Mouse (Mus musculus) forebrain, postnatal 0 days (tissue): ENCODE results near the gene Cldn3. TPM values are rescaled to one million over a fixed set of nuclear protein-coding genes. Genes with fewer than 3 reads are reported as not detected.

ENCODE experiments used
- ATAC-seq: fragments of 200-750 bp; cut with Nextera tagmentation; 2 replicates; pipeline ENCODE4 v1.8.0; 2017; ENCODE audit warnings: mild to moderate bottlenecking, moderate library complexity
- DNase-seq: peaks from one replicate; pipeline ENCODE4 v3.0.0-alpha.2; 2015
- H3K27ac ChIP-seq: fragments of 300-500 bp; sonication (generic); 2 replicates; pipeline ENCODE4 v1.5.1; 2014; ENCODE audit warnings: low read depth, mild to moderate bottlenecking, antibody characterized with exemption, low read length, moderate library complexity, mixed read lengths
- H3K27me3 ChIP-seq: fragments of 300-500 bp; sonication (generic); 2 replicates; pipeline ENCODE4 v1.6.1; 2014; ENCODE audit warnings: mild to moderate bottlenecking, low read length, mixed read lengths; ENCODE audit not compliant: insufficient read depth
- H3K36me3 ChIP-seq: fragments of 300-500 bp; sonication (generic); 2 replicates; pipeline ENCODE4 v1.6.1; 2014; ENCODE audit warnings: mild to moderate bottlenecking, moderate library complexity; ENCODE audit not compliant: insufficient read depth
- H3K4me1 ChIP-seq: fragments of 300-500 bp; sonication (generic); 2 replicates; pipeline ENCODE4 v1.6.1; 2014; ENCODE audit warnings: antibody characterized with exemption; ENCODE audit not compliant: insufficient read depth
- H3K4me2 ChIP-seq: fragments of 300-500 bp; sonication (generic); 2 replicates; pipeline ENCODE4 v1.6.1; 2014; ENCODE audit warnings: low read depth, mild to moderate bottlenecking, moderate library complexity
- H3K4me3 ChIP-seq: fragments of 300-500 bp; sonication (generic); 2 replicates; pipeline ENCODE4 v1.5.1; 2014; ENCODE audit warnings: low read depth, low read length, mixed read lengths
- H3K9ac ChIP-seq: fragments of 300-500 bp; sonication (generic); 2 replicates; pipeline ENCODE4 v1.6.1; 2014; ENCODE audit warnings: mild to moderate bottlenecking
- H3K9me3 ChIP-seq: fragments of 300-500 bp; sonication (generic); 2 replicates; pipeline ENCODE4 v1.6.1; 2016; ENCODE audit warnings: low read length
- CTCF ChIP-seq: sonication (generic); IDR thresholded peaks from 2 replicates; pipeline ENCODE4 v1.5.1; 2016; ENCODE audit warnings: antibody characterized with exemption, control low read depth, low read depth
- WGBS: fragments of 180-500 bp; shearing (Covaris S2); extraction: QIAGEN DNeasy Blood & Tissue Kit; methylation state at CpG from one replicate; pipeline ENCODE4 v1.1.7; 2014; 5-methylcytosine and 5-hydroxymethylcytosine counted together
- polyA plus RNA-seq: library from polyadenylated mRNA; unstranded; fragments of >200 nt; fragmentation: Nextera tagmentation; extraction: Ambion mirVana; gene quantifications from 2 replicates; pipeline ENCODE4 v1.2.1, GENCODE M21; 2015
- total RNA-seq: library from RNA; depleted of rRNA; stranded (reverse); fragments of >200 nt; gene quantifications from 2 replicates; pipeline ENCODE4 v1.2.3, GENCODE M21; 2014

Gene Cldn3
- total and polyA plus RNA-seq, 2 experiments from 2014 or later = 5.5 to 10.9 TPM

DNA sequence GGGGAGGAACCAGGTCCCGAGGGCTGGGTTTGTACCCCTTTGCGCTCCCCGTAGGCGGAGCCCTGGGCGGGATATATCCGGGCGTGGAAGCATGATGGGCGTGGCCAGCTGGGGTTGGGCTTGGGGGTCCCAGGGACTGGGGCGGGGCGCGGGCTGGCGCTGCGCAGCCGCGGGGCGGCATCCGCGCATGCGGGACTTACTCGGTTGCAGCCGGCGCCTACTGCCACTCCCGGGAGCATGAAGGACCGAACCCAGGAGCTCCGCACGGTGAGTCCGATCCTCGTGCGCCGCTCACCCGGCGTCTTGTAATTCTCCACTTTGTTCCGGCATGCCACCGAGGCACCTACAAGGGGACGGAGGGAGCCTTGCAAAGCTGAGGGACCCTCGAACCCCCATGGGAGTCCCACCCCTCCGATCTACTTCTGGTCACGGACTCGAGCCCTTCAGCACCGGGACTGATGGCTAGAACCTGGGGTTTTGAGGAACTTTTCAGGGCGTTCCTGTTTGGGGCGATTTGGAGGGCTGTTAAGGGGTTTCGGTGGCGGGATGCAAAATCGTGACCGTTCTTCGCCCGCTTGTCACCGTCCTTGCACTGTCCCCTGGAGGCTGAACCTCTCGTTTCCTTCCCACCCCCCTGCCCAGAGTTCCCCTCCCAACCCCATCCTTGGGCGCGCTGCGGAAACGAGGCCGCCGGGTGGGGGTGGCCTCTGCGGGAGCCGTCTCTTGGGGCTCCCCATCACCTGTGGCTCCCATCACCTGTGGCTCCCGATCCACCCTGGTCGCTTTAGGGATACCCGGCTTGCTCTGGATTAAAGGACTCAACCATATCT, 37.5 kb downstream of the Cldn3 start, which contains the start of gene Stx1a:
Gene Stx1a (plus strand): TSS at position 139 of the 830 bp plus-strand sequence.
- Histone ChIP-seq H3K9ac (peak within 1 kb of the TSS; percentile 69), H3K4me2 (peak within 1 kb of the TSS; percentile 89), H3K4me3 (peak within 1 kb of the TSS; percentile 88), H3K27me3 (no peaks in the 10 kb centered on the region), H3K9me3 (no peaks in the 10 kb centered on the region), H3K27ac (peak within 1 kb of the TSS; percentile 58), H3K4me1 (peaks cover 6% of the 10 kb centered on the region; the same call in 1 of the 2 replicates), H3K36me3 (no peaks in the 10 kb centered on the region)
- 1% methylated on average over 58 of the region's 61 CpGs for WGBS
- ATAC-seq (peak; percentile 97), DNase-seq (peak; percentile 93)
- no peak; the same call in 1 of the 2 replicates for TF ChIP-seq CTCF

DNA sequence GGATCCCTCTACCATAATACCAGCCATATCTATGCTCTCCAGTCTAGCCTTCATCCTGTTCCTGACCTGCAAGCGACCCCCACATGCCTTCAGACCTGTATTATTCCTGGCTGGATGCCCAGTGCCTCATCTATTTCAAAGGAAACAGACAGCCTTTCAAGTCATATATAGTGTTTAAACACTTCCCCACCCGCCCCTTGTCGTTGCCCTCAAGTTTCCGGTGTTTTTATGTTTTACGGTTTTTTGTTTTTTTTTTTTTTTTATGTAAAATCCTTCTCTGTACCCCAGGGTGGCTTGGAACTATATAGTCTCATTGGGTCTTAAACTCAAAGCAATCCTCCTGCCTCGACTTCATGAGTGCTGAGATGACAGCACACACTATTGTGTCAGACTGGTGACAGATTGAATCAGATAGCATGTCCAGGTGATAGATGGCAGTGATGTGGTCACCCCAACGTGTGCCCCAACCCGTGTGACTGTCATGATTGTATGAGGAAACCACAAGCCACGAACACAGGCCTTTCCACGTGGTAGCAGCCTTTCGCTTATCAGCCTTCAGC, 38.7 kb downstream of the Cldn3 start:
- Histone ChIP-seq H3K9me3 (no peaks in the 10 kb centered on the region), H3K4me1 (peaks cover 11% of the 10 kb centered on the region; the same call in 1 of the 2 replicates), H3K4me2 (peak overlapping the region; percentile 89), H3K9ac (0 out of 2 replicates have a peak overlapping the region, but pooled peaks have one; percentile 69), H3K4me3 (peak overlapping the region; percentile 88; the same call in 1 of the 2 replicates), H3K27me3 (no peaks in the 10 kb centered on the region), H3K27ac (no peak overlapping the region), H3K36me3 (no peaks in the 10 kb centered on the region)
- no peak for DNase-seq
- no peak for TF ChIP-seq CTCF
- WGBS = 70% methylated on average over 11 of the region's 11 CpGs
- ATAC-seq = no peak

DNA sequence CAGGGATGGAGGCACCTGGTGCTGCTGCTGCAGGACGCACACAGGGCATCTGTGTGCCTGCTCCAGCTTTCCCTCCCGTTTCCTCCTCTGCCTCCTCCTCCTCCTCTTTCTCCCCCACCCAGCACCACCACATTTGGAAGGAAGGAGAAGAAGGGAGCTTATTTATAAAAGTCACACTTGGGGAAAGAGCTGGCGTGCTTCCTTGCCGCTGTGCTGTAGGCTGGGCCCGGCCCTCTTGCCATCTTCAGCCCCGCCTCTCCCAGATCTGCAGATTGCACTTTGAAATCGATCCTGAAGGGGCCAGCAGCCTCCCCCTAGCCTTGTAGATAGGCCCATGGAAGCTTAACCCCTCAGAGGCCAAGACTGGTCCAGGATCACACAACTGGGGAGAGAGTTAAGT, 39.9 kb downstream of the Cldn3 start:
- Histone ChIP-seq H3K4me2 (no peak overlapping the region; the same call in 1 of the 2 replicates), H3K9ac (0 out of 2 replicates have a peak overlapping the region, but pooled peaks have one; percentile 4), H3K9me3 (no peaks in the 10 kb centered on the region), H3K36me3 (no peaks in the 10 kb centered on the region), H3K27me3 (no peaks in the 10 kb centered on the region), H3K4me3 (no peak overlapping the region), H3K27ac (no peak overlapping the region), H3K4me1 (peaks cover 11% of the 10 kb centered on the region; the same call in 1 of the 2 replicates)
- no peak for TF ChIP-seq CTCF
- DNase-seq = no peak
- ATAC-seq = no peak
- 34% methylated on average over 7 of the region's 7 CpGs for WGBS

DNA sequence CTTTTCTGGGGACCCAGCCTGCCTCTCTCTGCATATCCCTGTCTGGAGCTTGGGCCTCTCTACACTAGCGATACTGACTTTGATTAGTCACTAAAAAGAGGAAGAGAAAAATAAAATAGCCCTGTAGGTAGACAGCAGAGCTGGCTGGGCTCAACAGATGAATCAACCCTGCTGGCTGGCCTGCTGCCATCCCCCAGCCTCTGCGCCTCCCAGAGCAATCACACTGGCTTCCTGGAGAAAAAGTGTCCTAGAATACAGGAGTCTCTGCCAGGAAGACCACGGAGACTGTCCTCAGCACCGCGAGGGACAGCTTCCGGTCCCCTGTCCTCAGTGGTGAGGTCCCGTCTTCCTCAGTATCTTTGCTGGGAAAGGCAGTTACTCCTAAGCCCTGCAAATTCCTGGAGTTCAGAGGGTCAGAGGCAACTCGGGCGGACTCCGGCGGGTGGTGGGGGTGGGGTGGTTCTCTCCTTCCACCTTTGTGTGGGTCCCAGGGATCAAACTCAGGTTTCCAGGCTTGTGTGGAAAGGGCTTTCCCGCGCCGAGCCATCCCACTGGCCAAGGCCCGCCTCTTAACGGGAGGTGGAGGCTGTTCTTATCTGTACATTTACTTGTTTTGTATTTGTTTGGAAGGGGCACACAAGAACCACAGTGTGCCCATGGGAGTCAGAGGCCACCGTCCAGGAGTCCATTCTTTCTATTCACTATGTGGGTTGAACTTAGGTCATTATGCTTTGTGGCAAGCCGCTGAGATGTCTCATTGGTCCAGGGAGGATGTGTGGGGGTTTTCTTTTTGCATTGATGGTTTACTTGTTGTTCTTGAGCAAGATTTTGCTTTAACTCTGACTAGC, 43.2 kb downstream of the Cldn3 start:
- Histone ChIP-seq H3K4me1 (peaks cover 6% of the 10 kb centered on the region; the same call in 1 of the 2 replicates), H3K9ac (no peak overlapping the region), H3K36me3 (no peaks in the 10 kb centered on the region), H3K9me3 (no peaks in the 10 kb centered on the region), H3K27me3 (no peaks in the 10 kb centered on the region), H3K27ac (no peak overlapping the region), H3K4me3 (no peak overlapping the region), H3K4me2 (no peak overlapping the region)
- DNase-seq (no peak), ATAC-seq (no peak)
- no peak for TF ChIP-seq CTCF
- 50% methylated on average over 18 of the region's 18 CpGs for WGBS

DNA sequence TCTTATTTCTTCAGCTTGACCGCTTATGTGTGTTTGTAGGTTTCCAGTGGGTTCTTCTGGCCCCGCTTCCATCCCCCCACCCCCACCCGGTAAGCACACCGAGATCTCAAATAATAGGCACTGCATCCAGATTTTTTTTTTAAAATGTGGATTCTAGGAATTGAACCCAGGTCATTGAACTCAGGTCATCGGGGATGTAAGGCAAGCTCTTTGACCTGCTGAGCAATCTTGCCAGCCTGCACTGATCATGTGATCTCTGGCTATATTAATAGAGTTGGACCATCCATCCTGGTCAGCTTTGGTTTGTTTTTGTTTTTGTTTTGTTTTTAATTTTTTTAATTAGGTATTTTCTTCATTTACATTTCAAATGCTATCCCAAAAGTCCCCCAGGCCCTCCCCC, 46.6 kb downstream of the Cldn3 start:
- Histone ChIP-seq H3K27me3 (no peaks in the 10 kb centered on the region), H3K4me1 (0 out of 2 replicates have a peak, but pooled peaks cover 5% of the 10 kb centered on the region)

DNA sequence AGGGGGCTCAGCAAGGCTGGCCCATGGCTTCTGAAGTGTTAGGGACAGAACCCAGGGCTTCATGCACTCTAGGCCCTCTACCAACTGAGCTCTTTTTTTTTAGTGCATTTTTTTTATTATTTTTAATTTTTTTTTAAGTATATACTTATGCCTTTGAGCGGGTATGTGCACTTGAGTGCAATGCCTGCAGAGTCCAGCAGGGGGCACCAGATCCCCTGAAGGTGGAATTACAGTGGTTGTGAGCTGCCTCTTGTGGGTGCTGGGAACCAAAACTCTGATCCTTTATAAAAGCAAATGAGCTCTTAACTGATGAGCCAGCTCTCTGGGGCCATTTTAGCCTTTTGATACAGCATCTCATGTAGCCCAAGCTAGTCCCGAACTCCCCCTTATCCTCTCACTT, 48.6 kb downstream of the Cldn3 start:
- peak; percentile 27; the same call in 1 of the 2 replicates for TF ChIP-seq CTCF
- no peaks in the 10 kb centered on the region for H3K4me1 ChIP-seq
- 96% methylated on average over 2 of the region's 2 CpGs for WGBS
- no peak overlapping the region for H3K4me3 ChIP-seq
- no peak for DNase-seq
- H3K4me2 ChIP-seq = no peak overlapping the region
- ATAC-seq = no peak
- no peak overlapping the region for H3K27ac ChIP-seq
- peaks cover 15% of the 10 kb centered on the region for H3K36me3 ChIP-seq
- H3K9me3 ChIP-seq = no peaks in the 10 kb centered on the region
- H3K9ac ChIP-seq = no peak overlapping the region
- H3K27me3 ChIP-seq = no peaks in the 10 kb centered on the region

More for the DNA sequence above, 46.6 kb downstream of the Cldn3 start:
- H3K36me3 ChIP-seq = peaks cover 4% of the 10 kb centered on the region; the same call in 1 of the 2 replicates
- no peak overlapping the region for H3K4me2 ChIP-seq
- no peak overlapping the region for H3K4me3 ChIP-seq
- no peaks in the 10 kb centered on the region for H3K9me3 ChIP-seq
- no peak overlapping the region for H3K9ac ChIP-seq
- WGBS = 89% methylated on average over 5 of the region's 5 CpGs
- ATAC-seq (no peak), DNase-seq (no peak)
- TF ChIP-seq CTCF = no peak
- no peak overlapping the region for H3K27ac ChIP-seq
